Mouse (Mus musculus): ENCODE measurements around the gene Pmel.

Gene Pmel

GRCm38 (mm10) chr10:128748252-128748864 is 44.4 kb downstream of the Pmel start:
- peak; percentile 95 for DNase-seq (ENCODE audit: low read depth, low spot score)

Data from A20 (cell line).